In genomic region chr11:46204841-46205240, GRCm38 (mm10) we compare ENCODE assay signal across 23 mouse cellular contexts. TPM values are rescaled to one million over a fixed set of nuclear protein-coding genes. Genes with fewer than 3 reads are reported as not detected.
DNase-seq lines count a peak whose midpoint lies in the region; ATAC-seq lines count a peak whose summit lies in the region.
"Had no signal": no experiment of that assay in that cellular context is flagged by ENCODE, and none has a peak within 500 bp of the region (broad histone marks: within the 10 kb centered on the region; RNA-seq: fewer than 3 reads in every experiment).

No protein-coding gene starts in this region.

- peaks cover 55% of the 10 kb centered on the region for H3K4me1 ChIP-seq in heart, embryonic 12.5 days (replicated peaks)
- H3K4me1 ChIP-seq in heart, embryonic 11.5 days (ENCODE audit: control insufficient read depth, insufficient read depth, low read length), result peaks cover 49% of the 10 kb centered on the region
- peaks cover 49% of the 10 kb centered on the region for H3K4me1 ChIP-seq in kidney, embryonic 15.5 days
- H3K4me1 ChIP-seq in intestine, embryonic 15.5 days (replicated peaks), result peaks cover 7% of the 10 kb centered on the region
- peaks cover 21% of the 10 kb centered on the region for H3K4me1 ChIP-seq in stomach, embryonic 16.5 days (ENCODE audit: control insufficient read depth, insufficient read depth, low read length)
- peaks cover 40% of the 10 kb centered on the region for H3K4me1 ChIP-seq in embryonic facial prominence, embryonic 10.5 days
- H3K4me1 ChIP-seq in hindbrain, embryonic 16.5 days (ENCODE audit: control insufficient read depth, insufficient read depth, low read depth, low read length), result no peaks in the 10 kb centered on the region
- H3K4me1 ChIP-seq: forebrain, embryonic 13.5 days; liver, embryonic 13.5 days; midbrain, embryonic 15.5 days; neural tube, embryonic 12.5 days had no signal

- peak overlapping the region; percentile 59; the same call in 1 of the 2 replicates for H3K27ac ChIP-seq in heart, embryonic 12.5 days (ENCODE audit: poor library complexity, severe bottlenecking)
- H3K27ac ChIP-seq in heart, embryonic 11.5 days (ENCODE audit: low read depth, low read length), result no peak overlapping the region
- 0 out of 2 replicates have a peak overlapping the region, but pooled peaks have one; percentile 58 for H3K27ac ChIP-seq in kidney, embryonic 15.5 days
- peak overlapping the region; percentile 54 for H3K27ac ChIP-seq in intestine, embryonic 15.5 days
- peak overlapping the region; percentile 85 for H3K27ac ChIP-seq in stomach, embryonic 16.5 days (ENCODE audit: low read length)
- no peak overlapping the region for H3K27ac ChIP-seq in embryonic facial prominence, embryonic 10.5 days (replicated peaks)
- H3K27ac ChIP-seq in hindbrain, embryonic 16.5 days (ENCODE audit: low read depth, low read length), result no peak overlapping the region
- H3K27ac ChIP-seq: forebrain, embryonic 13.5 days; hindbrain, embryonic 14.5 days; kidney, postnatal 0 days; limb, embryonic 13.5 days; liver, embryonic 13.5 days; midbrain, embryonic 15.5 days; neural tube, embryonic 12.5 days had no signal

- H3K9me3 ChIP-seq in heart, embryonic 12.5 days (replicated peaks), result no peaks in the 10 kb centered on the region
- no peaks in the 10 kb centered on the region for H3K9me3 ChIP-seq in heart, embryonic 11.5 days (replicated peaks; ENCODE audit: control insufficient read depth, low read length)
- no peaks in the 10 kb centered on the region for H3K9me3 ChIP-seq in kidney, embryonic 15.5 days (replicated peaks)
- H3K9me3 ChIP-seq in intestine, embryonic 15.5 days, result no peaks in the 10 kb centered on the region
- no peaks in the 10 kb centered on the region for H3K9me3 ChIP-seq in stomach, embryonic 16.5 days (replicated peaks; ENCODE audit: control insufficient read depth, low read length)
- H3K9me3 ChIP-seq in embryonic facial prominence, embryonic 10.5 days, result no peaks in the 10 kb centered on the region
- H3K9me3 ChIP-seq in hindbrain, embryonic 16.5 days (ENCODE audit: control insufficient read depth, low read length), result no peaks in the 10 kb centered on the region
- H3K9me3 ChIP-seq: forebrain, embryonic 13.5 days; heart, embryonic 15.5 days; limb, embryonic 13.5 days; liver, embryonic 13.5 days; midbrain, embryonic 15.5 days; neural tube, embryonic 12.5 days had no signal

- DNase-seq in kidney, adult 9 months, result no peak
- DNase-seq in embryonic facial prominence, embryonic 10.5 days (ENCODE audit: low spot score), result no peak
- DNase-seq: adrenal gland, adult 8-10 months; cerebellum, adult 11-12 months; cerebellum, postnatal 10 days; liver, embryonic 13.5 days; right cerebral cortex, postnatal 25 days; spleen, adult 18-20 months; thymus, adult 18-20 months; thymus, postnatal 36 days had no signal

- WGBS in heart, embryonic 12.5 days, result 87% methylated on average over 9 of the region's 9 CpGs
- WGBS in heart, embryonic 11.5 days (ENCODE audit: insufficient replicate concordance), result 82% methylated on average over 9 of the region's 9 CpGs
- WGBS in kidney, embryonic 15.5 days, result 85% methylated on average over 9 of the region's 9 CpGs
- WGBS in intestine, embryonic 15.5 days, result 84% methylated on average over 9 of the region's 9 CpGs
- 86% methylated on average over 9 of the region's 9 CpGs for WGBS in stomach, embryonic 16.5 days
- 88% methylated on average over 9 of the region's 9 CpGs for WGBS in embryonic facial prominence, embryonic 10.5 days
- WGBS in hindbrain, embryonic 16.5 days, result 87% methylated on average over 9 of the region's 9 CpGs

- no peaks in the 10 kb centered on the region for H3K27me3 ChIP-seq in heart, embryonic 12.5 days (replicated peaks)
- H3K27me3 ChIP-seq in heart, embryonic 11.5 days (ENCODE audit: control insufficient read depth, insufficient read depth, low read length), result no peaks in the 10 kb centered on the region
- H3K27me3 ChIP-seq in kidney, embryonic 15.5 days, result no peaks in the 10 kb centered on the region
- no peaks in the 10 kb centered on the region for H3K27me3 ChIP-seq in intestine, embryonic 15.5 days (replicated peaks)
- no peaks in the 10 kb centered on the region for H3K27me3 ChIP-seq in stomach, embryonic 16.5 days (ENCODE audit: control insufficient read depth, insufficient read depth, low read length)
- no peaks in the 10 kb centered on the region for H3K27me3 ChIP-seq in embryonic facial prominence, embryonic 10.5 days (replicated peaks; ENCODE audit: low read depth, poor library complexity, severe bottlenecking)
- no peaks in the 10 kb centered on the region for H3K27me3 ChIP-seq in hindbrain, embryonic 16.5 days (replicated peaks; ENCODE audit: control insufficient read depth, insufficient read depth, low read length)
- H3K27me3 ChIP-seq: forebrain, embryonic 13.5 days; heart, embryonic 15.5 days; limb, embryonic 13.5 days; liver, embryonic 13.5 days; midbrain, embryonic 15.5 days; neural tube, embryonic 12.5 days had no signal

- H3K4me3 ChIP-seq in heart, embryonic 12.5 days, result no peak overlapping the region
- no peak overlapping the region for H3K4me3 ChIP-seq in heart, embryonic 11.5 days (ENCODE audit: low read depth, low read length)
- H3K4me3 ChIP-seq in kidney, embryonic 15.5 days (replicated peaks), result no peak overlapping the region
- no peak overlapping the region for H3K4me3 ChIP-seq in intestine, embryonic 15.5 days (replicated peaks)
- H3K4me3 ChIP-seq in stomach, embryonic 16.5 days (replicated peaks; ENCODE audit: low read length), result no peak overlapping the region
- H3K4me3 ChIP-seq in embryonic facial prominence, embryonic 10.5 days, result no peak overlapping the region
- no peak overlapping the region for H3K4me3 ChIP-seq in hindbrain, embryonic 16.5 days (ENCODE audit: low read length)
- H3K4me3 ChIP-seq: forebrain, embryonic 13.5 days; heart, embryonic 15.5 days; limb, embryonic 13.5 days; liver, embryonic 13.5 days; midbrain, embryonic 15.5 days; neural tube, embryonic 12.5 days had no signal

- H3K36me3 ChIP-seq in heart, embryonic 12.5 days, result no peaks in the 10 kb centered on the region
- no peaks in the 10 kb centered on the region for H3K36me3 ChIP-seq in heart, embryonic 11.5 days (ENCODE audit: control insufficient read depth, insufficient read depth, low read length)
- H3K36me3 ChIP-seq in kidney, embryonic 15.5 days, result no peaks in the 10 kb centered on the region
- H3K36me3 ChIP-seq in intestine, embryonic 15.5 days, result no peaks in the 10 kb centered on the region
- H3K36me3 ChIP-seq in stomach, embryonic 16.5 days (ENCODE audit: control insufficient read depth, insufficient read depth, low read length), result no peaks in the 10 kb centered on the region
- H3K36me3 ChIP-seq in embryonic facial prominence, embryonic 10.5 days (replicated peaks), result peaks cover 23% of the 10 kb centered on the region; the same call in 1 of the 2 replicates
- peaks cover 36% of the 10 kb centered on the region for H3K36me3 ChIP-seq in hindbrain, embryonic 16.5 days (ENCODE audit: control insufficient read depth, insufficient read depth, low read length)
- H3K36me3 ChIP-seq: heart, embryonic 15.5 days; liver, embryonic 13.5 days had no signal

- H3K4me2 ChIP-seq in heart, embryonic 12.5 days, result no peak overlapping the region
- H3K4me2 ChIP-seq in heart, embryonic 11.5 days, result no peak overlapping the region
- H3K4me2 ChIP-seq in kidney, embryonic 15.5 days, result no peak overlapping the region
- H3K4me2 ChIP-seq in intestine, embryonic 15.5 days (replicated peaks), result no peak overlapping the region
- no peak overlapping the region for H3K4me2 ChIP-seq in stomach, embryonic 16.5 days (ENCODE audit: low read depth, low read length)
- no peak overlapping the region for H3K4me2 ChIP-seq in hindbrain, embryonic 16.5 days (ENCODE audit: low read length)
- H3K4me2 ChIP-seq: forebrain, embryonic 13.5 days; heart, embryonic 15.5 days; hindbrain, embryonic 14.5 days; limb, embryonic 13.5 days; liver, embryonic 13.5 days; midbrain, embryonic 15.5 days; neural tube, embryonic 12.5 days had no signal

- no peak overlapping the region for H3K9ac ChIP-seq in heart, embryonic 12.5 days
- H3K9ac ChIP-seq in heart, embryonic 11.5 days (ENCODE audit: low read depth, low read length), result no peak overlapping the region
- no peak overlapping the region for H3K9ac ChIP-seq in kidney, embryonic 15.5 days
- no peak overlapping the region for H3K9ac ChIP-seq in intestine, embryonic 15.5 days
- H3K9ac ChIP-seq in stomach, embryonic 16.5 days (ENCODE audit: low read length), result no peak overlapping the region
- H3K9ac ChIP-seq in hindbrain, embryonic 16.5 days (ENCODE audit: low read depth, low read length), result no peak overlapping the region
- H3K9ac ChIP-seq: forebrain, embryonic 13.5 days; heart, embryonic 15.5 days; hindbrain, embryonic 14.5 days; limb, embryonic 13.5 days; liver, embryonic 13.5 days; midbrain, embryonic 15.5 days; neural tube, embryonic 12.5 days had no signal

- no peak for ATAC-seq in heart, embryonic 12.5 days (ENCODE audit: insufficient number of reproducible peaks, low FRiP score)
- ATAC-seq in heart, embryonic 11.5 days (replicated peaks; ENCODE audit: insufficient number of reproducible peaks, low FRiP score, low TSS enrichment), result no peak
- no peak for ATAC-seq in kidney, embryonic 15.5 days (replicated peaks; ENCODE audit: low FRiP score)
- ATAC-seq in intestine, embryonic 15.5 days, result no peak
- no peak for ATAC-seq in stomach, embryonic 16.5 days (ENCODE audit: insufficient read depth, low FRiP score)
- ATAC-seq in hindbrain, embryonic 16.5 days, result no peak
- ATAC-seq: forebrain, embryonic 13.5 days; midbrain, embryonic 15.5 days had no signal

RNA-seq across cellular contexts. Expression of gene Fndc9, which starts 30.5 kb away (rescaled TPM):
- 0.09 and 0.10 TPM in 2 replicates for polyA plus RNA-seq in heart, embryonic 12.5 days (2016; fragmentation: Nextera tagmentation; extraction: Ambion mirVana)
- not detected in 2 replicates for polyA plus RNA-seq in heart, embryonic 11.5 days (2014; fragmentation: Nextera tagmentation; extraction: Ambion mirVana)
- 0.13 and 0.21 TPM in 2 replicates for polyA plus RNA-seq in kidney, embryonic 15.5 days (2015; fragmentation: Nextera tagmentation; extraction: Ambion mirVana)
- 0.16 TPM in 1 of 2 replicates, not detected in the other for polyA plus RNA-seq in intestine, embryonic 15.5 days (2015; fragmentation: Nextera tagmentation; extraction: Ambion mirVana)
- polyA plus RNA-seq in stomach, embryonic 16.5 days (2015; fragmentation: Nextera tagmentation; extraction: Ambion mirVana), result 0.27 and 0.60 TPM in 2 replicates
- polyA plus RNA-seq in embryonic facial prominence, embryonic 10.5 days (2016; fragmentation: Nextera tagmentation; extraction: Ambion mirVana), result 0.26 and 0.29 TPM in 2 replicates
- 2.7 and 3.8 TPM in 2 replicates for polyA plus RNA-seq in hindbrain, embryonic 16.5 days (2015; fragmentation: Nextera tagmentation; extraction: Ambion mirVana)
- polyA plus RNA-seq: heart, embryonic 15.5 days had no signal

RNA-seq across cellular contexts. Expression of gene Nipal4, which starts 38.5 kb away (rescaled TPM):
- polyA plus RNA-seq in heart, embryonic 12.5 days (2016; fragmentation: Nextera tagmentation; extraction: Ambion mirVana), result 21.7 and 22.9 TPM in 2 replicates
- 12.2 and 18.2 TPM in 2 replicates for polyA plus RNA-seq in heart, embryonic 11.5 days (2014; fragmentation: Nextera tagmentation; extraction: Ambion mirVana)
- 0.48 and 1.2 TPM in 2 replicates for polyA plus RNA-seq in kidney, embryonic 15.5 days (2015; fragmentation: Nextera tagmentation; extraction: Ambion mirVana)
- 3.1 and 3.6 TPM in 2 replicates for polyA plus RNA-seq in intestine, embryonic 15.5 days (2015; fragmentation: Nextera tagmentation; extraction: Ambion mirVana)
- polyA plus RNA-seq in stomach, embryonic 16.5 days (2015; fragmentation: Nextera tagmentation; extraction: Ambion mirVana), result 7.8 and 10.1 TPM in 2 replicates
- 0.29 and 0.71 TPM in 2 replicates for polyA plus RNA-seq in embryonic facial prominence, embryonic 10.5 days (2016; fragmentation: Nextera tagmentation; extraction: Ambion mirVana)
- 0.26 and 0.45 TPM in 2 replicates for polyA plus RNA-seq in hindbrain, embryonic 16.5 days (2015; fragmentation: Nextera tagmentation; extraction: Ambion mirVana)

Comparison
In these comparisons a context has a peak if more than half of its experiments do, and no peak if none do; other contexts are left out.
1. H3K27ac ChIP-seq: peak in heart, embryonic 12.5 days (single experiment), kidney, embryonic 15.5 days (single experiment), intestine, embryonic 15.5 days (single experiment) and stomach, embryonic 16.5 days (single experiment); none in heart, embryonic 11.5 days (single experiment), embryonic facial prominence, embryonic 10.5 days (single experiment) and hindbrain, embryonic 16.5 days (single experiment).